Mouse (Mus musculus) right cerebral cortex, postnatal 25 days (tissue): Measurements from ENCODE around the gene Lypla2.
A peak's percentile ranks its signal among the peaks of the same experiment; 100 is the strongest.
"Not testable (repeated sequence)": the region's sequence is repeated elsewhere in the genome, so short reads cannot be mapped to it uniquely, and the experiment has no call there.

Source experiments
- DNase-seq: peaks from one replicate; pipeline ENCODE4 v3.0.0; 2022

Gene Lypla2

DNA sequence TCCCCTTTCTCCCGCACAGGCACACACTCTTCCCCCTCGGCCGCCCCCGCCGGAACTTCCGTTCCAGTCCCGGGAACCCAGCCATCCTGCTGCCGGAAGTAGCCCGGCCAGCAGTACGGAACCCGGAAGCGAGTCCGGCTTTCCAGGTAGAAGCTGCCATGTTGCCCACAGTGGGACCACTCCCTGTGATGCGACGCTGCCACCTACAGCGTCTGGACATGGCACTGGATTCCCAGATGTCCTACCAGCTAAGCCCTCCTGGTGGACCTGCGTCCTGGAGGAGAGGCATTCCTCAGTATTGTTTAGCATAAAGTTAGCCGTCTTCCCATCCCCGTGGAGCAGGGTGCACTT lies at the start of gene Lypla2:
Lypla2 (minus strand) TSS at position 71 of the 351 bp plus-strand sequence.
- DNase-seq, result peak; percentile 91

DNA sequence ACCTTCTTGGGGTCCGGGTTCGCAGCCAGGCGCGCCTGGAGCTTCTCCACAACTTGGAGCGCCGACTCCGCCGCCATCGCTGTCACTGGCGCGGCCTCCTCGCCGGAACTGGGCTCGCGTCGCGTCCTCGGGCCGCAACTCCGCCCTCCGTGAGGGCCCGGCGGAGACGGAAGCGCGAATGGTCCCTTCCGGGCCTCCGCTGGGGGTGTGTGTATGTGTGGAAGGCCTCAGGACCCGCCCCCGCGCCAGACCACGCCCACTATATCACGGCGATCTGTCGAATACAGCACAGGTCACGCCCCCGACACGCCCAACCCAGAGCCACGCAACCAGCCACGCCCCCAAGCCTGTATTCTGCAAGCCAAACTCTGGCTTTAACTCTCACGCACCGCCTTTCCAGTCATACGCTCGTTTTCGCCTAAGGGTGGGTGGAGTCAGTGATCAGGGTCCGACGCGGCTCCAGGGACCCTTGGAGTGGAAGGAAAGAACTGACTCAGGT lies 49.2 kb upstream of the Lypla2 start, which contains the start of gene Eloa:
Eloa (minus strand) TSS at position 215 of the 499 bp plus-strand sequence.
- DNase-seq, result peak; percentile 97

DNA sequence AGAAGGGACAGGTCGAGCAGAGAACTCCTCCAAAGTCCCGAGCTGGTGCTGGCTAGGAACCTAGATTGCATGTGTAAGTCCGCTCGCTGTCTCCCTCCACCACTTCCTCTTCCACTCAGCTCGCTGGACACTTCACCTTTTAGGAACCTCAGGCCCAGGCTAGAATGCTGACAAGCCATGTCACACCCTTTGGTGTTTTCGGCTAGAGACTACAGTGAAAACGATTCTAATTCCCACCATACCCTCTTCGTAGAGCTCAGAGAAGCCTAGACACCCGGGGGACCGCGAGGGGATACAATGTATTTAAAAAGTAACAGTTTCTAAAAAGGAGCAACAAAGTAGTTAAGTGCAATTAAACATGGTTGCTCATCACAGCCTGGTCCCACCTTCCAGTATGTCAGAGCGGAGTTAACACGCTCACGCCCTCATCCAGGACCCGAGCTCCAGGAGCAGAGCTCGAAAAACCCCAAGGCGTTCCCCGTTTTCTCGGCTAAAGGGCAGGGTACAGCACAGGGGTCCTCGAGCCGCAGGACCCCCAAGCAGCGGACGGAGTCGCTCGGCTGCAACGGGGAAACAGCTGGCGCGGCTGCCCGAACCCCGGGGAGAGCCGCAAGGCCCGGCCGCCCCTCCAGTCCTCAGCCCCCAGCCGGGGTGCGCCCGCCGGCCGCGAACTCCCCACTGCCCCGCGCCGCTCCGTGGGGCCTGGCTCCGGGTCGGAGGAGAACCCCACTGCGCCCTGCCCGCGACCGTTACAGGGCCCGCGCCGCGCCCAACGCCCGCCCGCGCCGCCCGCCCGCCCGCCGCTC lies 48.5 kb upstream of the Lypla2 start:
- DNase-seq, result no peak

DNA sequence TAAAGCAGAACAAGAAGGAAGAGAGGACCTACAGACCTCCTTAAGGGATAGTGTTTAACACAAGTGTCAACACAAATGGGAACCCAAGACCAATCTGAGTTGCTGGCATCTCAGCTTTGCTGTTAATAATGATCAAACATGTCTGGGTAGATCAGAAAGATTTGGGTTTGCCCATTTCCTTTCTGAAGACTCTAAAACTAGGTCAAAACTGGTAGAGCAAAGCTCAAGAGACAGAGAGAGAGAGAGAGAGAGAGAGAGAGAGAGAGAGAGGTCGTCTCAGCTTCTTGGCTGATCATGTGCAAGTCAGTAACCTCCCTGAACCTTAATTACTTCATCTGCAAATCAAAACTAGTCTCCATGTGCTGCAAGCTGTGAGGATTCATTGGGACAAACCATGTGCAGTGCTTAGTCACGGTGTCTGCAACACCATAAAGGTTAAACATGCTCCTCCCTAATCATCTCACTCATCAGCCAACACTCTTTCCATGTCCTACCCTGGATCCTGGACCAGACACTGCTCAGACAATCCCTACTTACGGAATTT lies 43.7 kb upstream of the Lypla2 start:
- no peak for DNase-seq

DNA sequence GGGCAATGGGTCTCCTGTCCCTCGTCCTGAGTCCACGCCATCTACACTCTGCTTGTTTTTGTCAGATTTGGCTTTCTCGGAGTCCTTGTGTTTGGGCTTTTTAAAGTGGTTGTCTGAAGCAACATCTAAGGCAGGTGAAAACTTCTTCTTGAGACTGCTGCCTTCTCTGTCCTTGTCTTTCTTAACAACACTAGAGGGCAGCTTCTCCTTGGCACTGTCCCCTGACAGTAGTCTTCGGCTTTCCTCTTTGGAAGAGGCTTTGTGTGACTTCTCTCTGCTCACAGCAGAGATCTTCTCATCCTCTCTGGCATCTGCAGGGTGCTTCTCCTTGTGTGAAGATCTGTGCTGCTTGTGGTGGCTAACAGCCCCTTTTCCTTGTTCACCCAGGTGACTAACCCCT lies 38.2 kb upstream of the Lypla2 start:
- DNase-seq, result no peak

DNA sequence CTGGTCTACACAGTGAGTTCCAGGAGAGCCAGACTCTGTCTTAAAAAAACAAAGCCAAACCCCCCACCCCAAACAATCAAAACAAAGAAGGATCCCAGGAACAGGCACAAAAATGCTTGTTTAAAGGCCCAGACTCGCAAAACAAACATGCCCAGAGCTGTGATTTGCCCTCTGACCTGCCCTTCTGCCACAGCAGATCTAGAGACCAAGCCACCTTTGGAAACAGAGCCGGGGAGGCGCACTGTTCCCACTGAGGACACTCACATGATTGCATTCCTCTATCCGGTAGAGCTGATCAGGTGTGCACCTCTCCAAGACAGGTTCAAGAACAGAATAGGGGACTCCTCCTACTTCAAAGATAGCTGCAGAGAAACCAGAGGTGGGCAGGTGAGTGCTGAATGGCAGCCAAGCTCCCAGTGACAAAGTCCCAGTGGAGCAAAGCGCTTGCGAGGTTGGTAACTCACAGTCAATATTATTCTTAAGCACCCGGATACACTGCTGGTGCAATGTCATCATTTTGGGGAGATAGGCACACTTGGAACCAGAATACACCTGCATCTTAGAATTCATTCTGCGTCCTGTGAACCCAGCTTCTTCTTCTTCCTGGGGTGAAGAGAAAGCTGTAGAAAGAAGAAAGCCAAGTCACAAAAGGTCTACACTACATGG lies 36.5 kb upstream of the Lypla2 start:
- DNase-seq, result no peak

DNA sequence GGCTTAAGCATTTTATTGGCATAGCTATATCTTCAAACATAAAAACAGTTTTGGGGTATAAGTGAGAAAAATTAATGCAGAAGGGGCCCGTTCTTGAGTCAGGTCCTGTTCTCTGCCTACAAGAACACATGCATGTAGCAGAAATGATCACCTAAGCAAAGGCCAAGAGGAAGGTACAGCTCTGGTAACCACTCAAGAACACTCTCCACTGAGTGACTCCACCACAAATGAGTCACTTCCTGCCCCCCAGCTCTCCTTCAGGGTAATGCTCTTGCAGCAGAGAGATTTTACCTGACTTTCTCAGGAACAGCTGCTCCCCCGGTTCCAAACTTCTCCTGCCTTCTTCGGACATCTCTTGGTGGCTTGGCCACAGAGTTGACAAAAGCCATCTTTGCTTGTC lies 34.4 kb upstream of the Lypla2 start:
- no peak for DNase-seq

DNA sequence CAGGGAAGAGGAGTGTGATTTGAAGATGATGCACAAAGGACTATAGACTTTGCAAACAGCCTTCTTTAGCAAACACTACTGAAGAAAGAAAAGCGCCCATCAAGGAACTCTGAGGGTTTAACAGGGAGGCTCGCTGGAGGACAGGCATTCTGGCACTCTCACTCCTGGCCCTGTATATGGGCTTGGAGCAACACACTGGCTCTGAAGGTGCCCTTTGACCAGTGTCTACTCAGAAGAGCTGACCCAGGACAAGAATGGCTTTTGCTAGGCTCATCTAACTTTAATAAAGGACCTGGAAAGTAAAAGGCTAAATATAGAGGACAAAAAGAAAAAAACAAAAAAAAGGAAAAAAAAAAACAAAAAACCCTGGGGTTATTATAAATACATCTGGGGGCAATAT lies 32.5 kb upstream of the Lypla2 start:
- no peak for DNase-seq

DNA sequence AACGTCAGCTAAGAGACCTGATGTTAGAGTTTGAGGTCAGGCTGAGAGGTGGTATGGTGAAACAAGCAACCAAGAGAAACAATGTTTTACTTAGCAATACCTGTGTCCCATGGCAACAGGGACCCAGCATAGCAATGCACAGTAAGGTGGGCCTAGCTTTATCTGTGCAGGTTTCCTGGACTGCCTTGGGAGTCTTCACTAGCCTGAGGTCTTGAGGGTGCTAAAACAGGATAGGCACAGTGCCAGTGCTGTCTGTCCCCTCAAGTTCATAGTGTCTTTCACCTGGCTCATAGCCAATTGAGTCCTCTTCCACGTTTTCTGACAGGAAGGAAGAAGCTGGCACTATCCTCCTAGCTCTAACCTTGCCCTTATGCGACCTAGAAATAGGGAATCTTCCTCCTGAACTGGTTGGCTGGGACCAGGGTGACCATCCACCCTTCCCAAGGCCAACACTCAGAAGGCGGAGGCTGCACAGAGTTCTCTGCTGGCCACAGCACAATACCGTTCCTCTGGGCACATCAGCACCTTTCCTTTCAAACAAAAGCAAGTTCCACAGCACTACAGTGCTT lies 31.8 kb upstream of the Lypla2 start:
- no peak for DNase-seq

DNA sequence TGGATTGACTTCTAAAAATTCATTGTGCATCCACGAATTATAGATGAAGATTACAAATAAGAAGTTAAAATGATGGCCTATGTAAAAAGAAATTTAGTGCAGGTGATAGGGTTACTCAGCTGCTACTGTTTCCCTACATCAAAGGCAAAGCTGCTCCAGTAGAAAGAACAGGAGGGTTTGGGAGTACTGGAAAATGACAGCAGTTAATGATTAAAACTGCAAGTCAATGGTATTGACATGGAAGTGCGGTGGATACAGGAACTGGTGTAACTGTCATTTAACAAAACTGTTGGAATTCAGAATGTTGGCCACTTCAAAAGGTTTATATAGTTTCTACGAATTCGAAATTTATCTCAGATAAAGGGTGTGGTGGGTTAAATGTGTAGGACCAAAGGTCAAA lies 22.7 kb upstream of the Lypla2 start:
- DNase-seq, result no peak

DNA sequence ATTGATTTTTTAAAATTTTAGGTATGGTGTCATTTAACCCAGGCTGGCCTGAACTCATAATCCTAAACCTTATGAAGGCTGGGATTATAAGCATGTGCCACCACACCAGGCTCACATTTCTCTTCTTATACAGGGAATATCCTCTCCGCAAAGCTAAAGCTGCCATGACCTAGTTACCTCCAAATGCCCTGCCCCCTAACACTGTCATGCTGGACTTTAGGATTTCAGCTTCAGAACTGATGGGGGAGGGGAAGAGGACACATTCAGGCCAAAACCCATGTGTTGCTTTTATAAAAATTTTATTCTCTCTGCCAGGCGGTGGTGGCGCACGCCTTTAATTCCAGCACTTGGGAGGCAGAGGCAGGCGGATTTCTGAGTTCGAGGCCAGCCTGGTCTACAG lies 21.5 kb upstream of the Lypla2 start:
- DNase-seq, result no peak

DNA sequence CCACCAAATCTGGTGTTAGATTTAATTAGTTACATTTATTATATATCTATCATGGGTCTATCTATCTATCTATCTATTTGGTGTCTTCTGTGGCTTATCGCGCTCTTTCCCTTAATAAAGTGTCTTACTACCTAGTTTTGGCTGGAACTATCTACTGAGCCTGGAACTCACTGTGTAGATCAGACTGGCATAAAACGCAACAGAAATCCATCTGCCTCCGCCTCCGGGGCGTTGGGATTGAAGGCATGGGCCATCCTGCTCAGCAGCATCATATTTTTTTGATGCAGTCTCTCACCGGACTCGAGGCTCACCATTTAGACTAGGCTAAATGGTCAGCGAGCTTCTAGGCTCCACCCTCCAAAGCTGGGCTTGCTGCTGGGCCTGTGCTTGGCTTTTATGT lies 15.3 kb upstream of the Lypla2 start:
- DNase-seq, result no peak

DNA sequence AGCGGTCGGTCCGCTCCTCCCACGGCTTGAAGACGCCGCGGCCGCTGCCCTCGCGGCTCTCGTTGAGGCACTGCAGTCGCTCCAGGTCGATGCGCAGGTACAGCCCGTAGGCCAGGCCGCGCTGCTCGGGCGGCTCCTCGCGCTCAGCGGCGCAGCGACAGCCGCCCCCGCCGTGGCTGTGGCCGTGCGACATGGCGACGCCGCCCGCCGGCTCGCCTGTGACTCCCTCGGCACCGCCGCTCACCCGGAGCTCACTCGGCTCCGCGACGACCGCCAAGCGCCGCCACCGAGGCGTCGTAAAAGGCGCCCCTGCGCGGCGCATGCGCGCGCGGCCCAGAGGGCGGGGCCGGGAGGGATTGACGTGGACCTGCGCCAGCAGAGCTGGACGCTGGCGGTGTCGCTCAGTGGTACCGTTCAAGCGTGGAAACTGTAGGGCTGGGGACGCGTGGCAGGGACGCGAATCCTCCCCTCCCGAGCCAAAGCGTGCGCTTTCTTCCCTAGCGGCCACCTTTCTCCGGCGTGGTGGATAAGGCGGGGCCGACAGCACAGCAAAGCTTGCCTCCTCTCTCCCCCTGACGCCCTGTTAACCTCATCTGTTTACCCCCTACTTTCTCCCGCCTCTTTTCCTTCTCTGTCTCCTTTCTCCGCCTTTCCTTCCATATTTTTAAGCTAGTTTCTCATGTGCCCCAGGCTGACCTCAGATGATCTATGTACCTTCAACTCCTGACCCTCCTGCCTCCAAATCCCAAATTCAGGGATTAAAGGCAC lies 14.7 kb upstream of the Lypla2 start, which contains the start of gene Pithd1:
Pithd1 (minus strand) TSS at position 322 of the 768 bp plus-strand sequence.
- DNase-seq, result peak; percentile 92

DNA sequence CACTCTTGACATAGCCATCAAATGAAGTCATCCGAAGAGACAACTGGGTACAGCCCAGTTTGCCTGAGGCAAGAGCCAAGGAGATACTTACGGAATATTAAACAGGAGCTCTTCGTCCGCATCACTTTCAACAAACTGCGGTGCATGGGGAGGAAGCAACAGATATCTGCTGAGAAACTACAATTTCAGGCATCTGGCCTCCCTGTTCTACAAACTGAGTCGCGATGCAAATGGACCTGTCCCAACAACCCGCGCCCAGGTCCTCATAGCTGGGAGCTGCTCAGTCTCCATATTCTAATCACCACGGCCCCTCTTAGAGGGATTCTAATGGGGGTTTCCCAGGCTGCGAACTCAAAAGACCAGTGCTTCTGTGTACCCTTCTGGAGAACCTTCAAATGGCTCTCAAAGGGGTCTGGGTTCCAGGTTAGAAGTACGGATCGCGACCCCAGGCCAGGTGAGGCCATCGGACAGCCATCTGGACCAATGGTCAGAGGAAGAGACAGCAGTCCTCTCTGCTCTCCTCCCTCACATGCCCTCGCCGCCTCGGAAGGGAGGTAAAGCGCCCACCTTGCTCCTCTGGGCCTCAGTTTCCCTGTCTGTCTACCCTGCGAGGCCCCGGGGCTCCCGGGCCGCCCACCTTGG lies 14.0 kb upstream of the Lypla2 start:
- DNase-seq, result no peak

DNA sequence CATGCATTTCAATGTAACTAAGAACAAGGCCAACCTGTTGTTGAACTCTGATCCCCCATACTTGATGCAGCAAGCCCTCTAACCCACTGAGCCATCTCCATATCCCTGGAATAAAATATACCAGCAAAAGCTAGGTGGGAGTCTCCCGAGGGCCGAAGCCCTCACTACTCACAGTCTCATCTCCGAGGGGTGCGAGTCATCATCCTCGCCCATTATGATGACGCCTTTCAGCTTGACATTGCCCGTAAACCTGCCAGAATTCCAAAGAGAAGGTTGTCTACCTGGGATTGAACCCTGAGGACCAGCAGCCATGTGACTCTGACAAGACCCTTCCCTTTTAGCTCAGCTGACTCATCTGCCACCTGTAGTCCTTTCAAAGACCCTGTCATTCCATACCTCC lies 13.3 kb upstream of the Lypla2 start:
- DNase-seq, result no peak

DNA sequence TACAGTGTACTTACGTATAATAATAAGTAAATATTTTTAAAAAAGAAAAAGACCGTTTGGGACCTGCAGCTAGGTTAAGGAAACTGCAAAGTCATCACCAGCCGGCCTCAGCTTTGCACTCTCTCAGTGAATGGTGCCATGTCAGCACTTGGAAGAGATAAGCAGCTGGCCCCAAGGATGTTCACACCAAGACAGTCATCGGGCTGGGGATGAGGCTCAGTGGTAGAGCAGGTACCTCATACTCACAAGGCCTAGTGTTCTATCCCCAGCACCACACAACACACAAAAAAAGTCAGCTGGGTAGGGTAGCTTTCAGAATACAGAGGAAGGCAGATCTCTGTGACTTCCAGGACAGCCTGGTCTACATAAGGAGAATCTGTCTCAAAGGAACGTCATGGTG lies 12.8 kb upstream of the Lypla2 start:
- no peak for DNase-seq

DNA sequence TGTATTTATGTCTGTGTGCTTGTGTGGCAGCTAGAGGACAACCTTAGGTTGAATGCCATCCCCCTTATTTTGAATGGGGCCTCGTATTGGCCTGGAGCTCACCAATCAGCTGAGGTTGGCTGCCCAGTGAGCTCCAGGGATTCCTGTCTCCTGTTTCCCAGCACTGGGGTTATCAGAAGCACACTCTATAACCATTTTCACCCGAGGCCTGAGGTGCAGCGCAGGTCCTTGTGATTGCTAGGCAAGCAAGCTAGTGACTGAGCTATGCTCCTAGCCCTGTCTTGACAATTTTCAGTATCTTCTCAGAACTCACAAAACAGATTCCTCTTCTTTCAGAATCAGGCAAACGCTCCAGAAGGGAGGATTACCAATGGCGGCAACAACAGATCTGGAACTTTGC lies 12.1 kb upstream of the Lypla2 start:
- DNase-seq, result no peak

DNA sequence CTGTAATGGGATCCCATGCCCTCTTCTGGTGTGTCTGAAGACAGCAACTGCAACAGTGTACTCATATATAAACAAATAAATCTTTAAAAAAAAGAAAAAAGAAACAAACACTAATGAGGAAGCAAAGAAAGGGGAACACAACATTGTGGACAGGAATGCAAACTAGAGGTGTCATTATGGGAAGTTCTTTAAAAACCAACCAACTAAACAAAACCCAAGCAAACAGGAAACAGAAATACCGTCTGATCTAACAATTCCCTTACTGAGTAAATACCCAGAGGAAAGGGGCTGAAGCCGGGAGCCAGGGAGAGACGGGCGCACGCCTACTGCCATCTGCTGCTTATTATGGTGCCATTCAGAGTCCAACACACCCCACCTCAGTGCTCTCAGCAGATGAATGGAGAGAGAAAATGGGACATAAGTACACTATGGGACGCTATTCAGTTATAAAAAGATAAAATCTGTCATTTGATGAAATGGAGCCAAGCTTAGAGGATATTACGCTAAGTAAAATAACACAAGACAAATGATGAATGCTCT lies 9.2 kb upstream of the Lypla2 start:
- peak; percentile 69 for DNase-seq

DNA sequence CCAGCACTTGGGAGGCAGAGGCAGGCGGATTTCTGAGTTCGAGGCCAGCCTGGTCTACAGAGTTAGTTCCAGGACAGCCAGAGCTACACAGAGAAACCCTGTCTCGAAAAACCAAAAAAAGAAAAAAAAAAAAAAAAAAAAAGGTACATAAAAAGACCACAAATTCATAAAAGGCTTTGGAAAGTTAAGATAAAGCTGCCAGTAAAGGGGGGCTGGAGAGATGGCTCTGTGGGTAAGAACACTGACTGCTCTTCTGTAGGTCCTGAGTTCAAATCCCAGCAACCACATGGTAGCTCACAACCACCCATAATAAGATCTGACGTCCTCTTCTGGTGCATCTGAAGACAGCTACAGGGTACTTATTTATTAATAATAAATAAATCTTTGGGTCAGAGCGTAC lies 7.8 kb upstream of the Lypla2 start:
- not testable (repeated sequence) for DNase-seq

DNA sequence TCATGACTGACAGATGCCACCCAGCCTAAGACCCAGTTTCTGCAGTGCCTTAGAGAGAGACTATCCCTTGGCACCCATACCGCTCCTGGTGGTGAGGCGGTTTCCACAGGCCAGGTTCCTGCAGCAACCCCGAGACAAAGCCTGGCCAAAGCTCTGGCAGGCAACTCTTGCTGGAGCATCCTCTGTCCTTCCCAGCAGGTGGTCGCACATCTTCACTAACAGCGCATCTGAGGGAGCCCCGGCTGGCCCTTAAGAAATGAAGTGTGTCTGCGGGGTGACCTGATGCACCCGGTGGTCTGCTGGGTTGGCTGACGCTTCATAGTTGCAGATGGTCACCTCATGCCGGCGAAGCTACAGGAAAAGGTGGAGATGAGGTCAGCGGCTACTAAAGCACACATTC lies 3.7 kb upstream of the Lypla2 start:
- no peak for DNase-seq

DNA sequence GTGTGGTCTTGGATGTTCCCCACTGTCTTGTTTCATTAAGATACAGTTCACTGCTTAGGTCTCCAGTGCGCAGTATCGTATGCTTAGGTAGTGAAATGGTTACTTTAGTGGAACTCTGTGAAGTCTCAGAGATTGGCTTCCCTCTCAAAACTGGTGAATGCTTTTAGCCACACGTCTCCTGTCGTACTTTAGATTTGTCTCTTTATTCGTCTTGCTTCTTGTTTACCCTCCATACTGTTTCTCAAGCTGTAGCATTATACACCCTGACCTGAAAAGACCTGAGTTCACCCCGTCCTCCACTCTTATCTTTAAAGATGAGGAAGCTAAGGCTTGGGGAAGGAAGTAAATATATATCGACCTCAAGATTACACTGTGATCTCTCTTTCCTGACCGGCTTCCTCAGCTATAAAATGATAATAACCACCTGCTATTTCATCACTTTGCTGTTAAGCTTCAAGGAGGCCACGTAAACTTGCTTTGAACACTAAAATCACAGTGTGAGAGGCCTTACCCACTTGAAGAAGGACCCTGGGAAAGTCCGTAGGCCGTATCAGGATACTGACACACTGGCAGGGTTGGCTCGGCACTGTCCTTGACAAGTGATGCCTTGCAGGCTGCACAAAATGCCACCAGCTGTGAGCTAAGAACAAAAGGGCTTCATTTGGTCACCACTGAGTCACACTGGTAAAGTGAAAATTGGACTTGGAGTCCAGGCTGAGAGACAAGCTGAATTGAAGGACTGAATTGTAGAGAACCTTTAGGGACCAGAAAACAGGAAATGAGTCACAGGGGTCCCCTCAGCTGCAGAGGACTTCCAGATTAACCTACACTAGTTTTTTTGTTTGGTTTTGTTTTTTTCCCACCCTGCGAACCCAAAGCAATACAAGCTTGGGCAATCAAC lies 735 bp upstream of the Lypla2 start:
- no peak for DNase-seq
